Mouse (Mus musculus) liver, embryonic 12.5 days (tissue): ENCODE measurements around the gene Apol9a. TPM values are rescaled to one million over a fixed set of nuclear protein-coding genes. Genes with fewer than 3 reads are reported as not detected.

ENCODE experiments used
- ATAC-seq: fragments of 200-750 bp; cut with Nextera tagmentation; 2 replicates; pipeline ENCODE4 v1.8.0; 2017; ENCODE audit warnings: moderate number of reproducible peaks, mild to moderate bottlenecking, moderate library complexity
- H3K27ac ChIP-seq: fragments of 300-500 bp; sonication (generic); 2 replicates; pipeline ENCODE4 v1.5.1; 2016; ENCODE audit warnings: mild to moderate bottlenecking
- H3K27me3 ChIP-seq: fragments of 300-500 bp; sonication (generic); replicated peaks from 2 replicates; pipeline ENCODE4 v1.6.1; 2016; ENCODE audit warnings: mild to moderate bottlenecking, moderate library complexity
- H3K36me3 ChIP-seq: fragments of 300-500 bp; sonication (generic); 2 replicates; pipeline ENCODE4 v1.6.1; 2016; ENCODE audit warnings: mild to moderate bottlenecking, moderate library complexity
- H3K4me1 ChIP-seq: fragments of 300-500 bp; sonication (generic); 2 replicates; pipeline ENCODE4 v1.6.1; 2016
- H3K4me2 ChIP-seq: fragments of 300-500 bp; sonication (generic); 2 replicates; pipeline ENCODE4 v1.6.1; 2016; ENCODE audit warnings: mild to moderate bottlenecking, moderate library complexity
- H3K4me3 ChIP-seq: fragments of 300-500 bp; sonication (generic); 2 replicates; pipeline ENCODE4 v1.5.1; 2016; ENCODE audit warnings: mild to moderate bottlenecking, moderate library complexity
- H3K9ac ChIP-seq: fragments of 300-500 bp; sonication (generic); 2 replicates; pipeline ENCODE4 v1.6.1; 2016; ENCODE audit warnings: mild to moderate bottlenecking, moderate library complexity
- H3K9me3 ChIP-seq: fragments of 300-500 bp; sonication (generic); replicated peaks from 2 replicates; pipeline ENCODE4 v1.6.1; 2016; ENCODE audit warnings: mild to moderate bottlenecking, moderate library complexity
- WGBS: fragments of 180-500 bp; shearing (Covaris S2); methylation state at CpG from one replicate; pipeline ENCODE4 v1.1.7; 2016; ENCODE audit not compliant: insufficient replicate concordance; 5-methylcytosine and 5-hydroxymethylcytosine counted together
- polyA plus RNA-seq: library from polyadenylated mRNA; unstranded; fragments of >200 nt; fragmentation: Nextera tagmentation; extraction: Ambion mirVana; gene quantifications from 2 replicates; pipeline ENCODE4 v1.2.1, GENCODE M21; 2016

Gene Apol9a
- polyA plus RNA-seq, 1 experiment from 2014 or later = not detected

DNA sequence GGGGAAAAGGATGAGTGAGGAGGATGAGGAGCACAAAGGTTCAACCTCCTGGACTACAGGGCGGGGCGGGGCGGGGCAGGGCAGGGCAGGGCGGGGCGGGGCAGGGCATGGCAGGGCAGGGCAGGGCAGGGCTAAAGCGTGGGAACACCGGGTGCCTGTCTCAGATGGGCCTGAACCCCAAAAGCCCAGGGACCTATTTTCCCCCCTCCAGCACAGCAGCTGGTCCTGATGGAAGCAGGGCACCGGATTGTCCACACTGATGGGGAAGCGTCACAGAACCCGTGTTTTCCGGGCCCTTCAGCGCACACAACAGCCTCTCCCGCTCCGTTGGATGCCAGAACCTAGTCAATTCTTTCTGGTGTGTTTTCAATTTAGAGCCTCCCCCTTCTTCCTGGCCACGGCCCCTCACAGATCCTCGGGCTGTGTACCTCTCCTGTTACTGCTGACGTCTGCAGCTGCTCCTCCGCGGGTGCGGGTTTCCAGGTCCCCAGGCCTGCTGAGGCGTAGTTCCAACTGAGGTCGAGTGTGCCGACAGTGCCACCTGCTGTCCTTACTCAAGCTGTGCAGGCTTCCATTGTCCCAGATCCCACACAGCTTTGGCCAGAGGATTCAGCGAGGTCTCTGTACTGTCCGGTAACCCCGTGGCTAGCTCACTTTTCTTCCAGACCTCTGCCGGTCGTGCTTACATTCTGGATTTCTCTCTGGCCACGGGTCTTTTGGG lies 52.5 kb downstream of the Apol9a start:
- Histone ChIP-seq H3K9ac (no peak overlapping the region), H3K27me3 (peaks cover 26% of the 10 kb centered on the region), H3K9me3 (no peaks in the 10 kb centered on the region), H3K27ac (no peak overlapping the region), H3K36me3 (no peaks in the 10 kb centered on the region), H3K4me2 (peak overlapping the region; percentile 63), H3K4me1 (peaks cover 26% of the 10 kb centered on the region), H3K4me3 (peak overlapping the region; percentile 35)
- WGBS = 5% methylated on average over 29 of the region's 29 CpGs
- peak; percentile 64 for ATAC-seq

- peaks cover 32% of the 10 kb centered on the region for H3K4me1 ChIP-seq
- peak; percentile 47 for ATAC-seq
- H3K27ac ChIP-seq = no peak overlapping the region
- H3K36me3 ChIP-seq = no peaks in the 10 kb centered on the region
- peak overlapping the region; percentile 44; the same call in 1 of the 2 replicates for H3K9ac ChIP-seq
- peaks cover 27% of the 10 kb centered on the region for H3K27me3 ChIP-seq
- peak overlapping the region; percentile 50 for H3K4me2 ChIP-seq
- no peaks in the 10 kb centered on the region for H3K9me3 ChIP-seq
- no peak overlapping the region for H3K4me3 ChIP-seq
- WGBS = 8% methylated on average over 11 of the region's 11 CpGs
Measured at GRCm38 (mm10) chr15:77356248-77356810, 54.6 kb downstream of the Apol9a start.

GRCm38 (mm10) chr15:77354848-77355551 lies 55.9 kb downstream of the Apol9a start:
- H3K4me1 ChIP-seq = peaks cover 32% of the 10 kb centered on the region
- no peak overlapping the region for H3K9ac ChIP-seq
- no peak overlapping the region for H3K4me2 ChIP-seq
- H3K36me3 ChIP-seq = no peaks in the 10 kb centered on the region
- H3K27me3 ChIP-seq = peaks cover 27% of the 10 kb centered on the region
- H3K4me3 ChIP-seq = no peak overlapping the region
- no peak for ATAC-seq
- WGBS = 80% methylated on average over 6 of the region's 6 CpGs
- no peaks in the 10 kb centered on the region for H3K9me3 ChIP-seq
- no peak overlapping the region for H3K27ac ChIP-seq

- Histone ChIP-seq H3K4me1 (peaks cover 32% of the 10 kb centered on the region), H3K9me3 (no peaks in the 10 kb centered on the region), H3K9ac (no peak overlapping the region), H3K4me2 (no peak overlapping the region), H3K27me3 (peaks cover 26% of the 10 kb centered on the region), H3K27ac (no peak overlapping the region), H3K4me3 (no peak overlapping the region), H3K36me3 (no peaks in the 10 kb centered on the region)
- WGBS = 58% methylated on average over 4 of the region's 4 CpGs
- ATAC-seq = no peak
Measured at GRCm38 (mm10) chr15:77354496-77354847, 56.5 kb downstream of the Apol9a start.

Other genes with a start within 250 kb of the Apol9a start
- gene Rbfox2, start 104.1 kb downstream of the Apol9a start, polyA plus RNA-seq = 13.0 and 13.1 TPM in 2 replicates
- 0.10 and 0.11 TPM in 2 replicates for gene Apol7a, start 12.0 kb downstream of the Apol9a start, polyA plus RNA-seq
- gene Apol7b, start 36.4 kb upstream of the Apol9a start, polyA plus RNA-seq = not detected in 2 replicates
- 0.04 TPM in 1 of 2 replicates, not detected in the other for gene Apol10a, start 65.9 kb upstream of the Apol9a start, polyA plus RNA-seq
- gene Apol11a, start 97.1 kb upstream of the Apol9a start, polyA plus RNA-seq = 0.19 and 0.42 TPM in 2 replicates
- gene Apol7c, start 122.2 kb upstream of the Apol9a start, polyA plus RNA-seq = not detected in 2 replicates
- gene 1700025B11Rik, start 150.8 kb upstream of the Apol9a start, polyA plus RNA-seq = not detected in 2 replicates
- gene Apol10b, start 185.0 kb upstream of the Apol9a start, polyA plus RNA-seq = not detected in 2 replicates
- not detected in 2 replicates for gene Gm36245, start 188.1 kb upstream of the Apol9a start, polyA plus RNA-seq
- 6.3 and 6.9 TPM in 2 replicates for gene Apol11b, start 232.2 kb upstream of the Apol9a start, polyA plus RNA-seq